Mouse (Mus musculus) hindbrain, embryonic 10.5 days (tissue): Measurements from ENCODE around the gene Grik1. TPM values are rescaled to one million over a fixed set of nuclear protein-coding genes. Genes with fewer than 3 reads are reported as not detected.

Source experiments
- DNase-seq: peaks from one replicate; pipeline ENCODE4 v3.0.0-alpha.2; 2017; ENCODE audit warnings: low spot score
- H3K27ac ChIP-seq: fragments of 300-500 bp; sonication (generic); 2 replicates; pipeline ENCODE4 v1.5.1; 2016; ENCODE audit warnings: mild to moderate bottlenecking, moderate library complexity
- H3K27me3 ChIP-seq: fragments of 300-500 bp; sonication (generic); 2 replicates; pipeline ENCODE4 v1.6.1; 2016; ENCODE audit warnings: mild to moderate bottlenecking; ENCODE audit not compliant: poor library complexity, insufficient read depth, severe bottlenecking
- H3K36me3 ChIP-seq: fragments of 300-500 bp; sonication (generic); 2 replicates; pipeline ENCODE4 v1.6.1; 2016; ENCODE audit warnings: mild to moderate bottlenecking, moderate library complexity
- H3K4me1 ChIP-seq: fragments of 300-500 bp; sonication (generic); replicated peaks from 2 replicates; pipeline ENCODE4 v1.6.1; 2016; ENCODE audit warnings: mild to moderate bottlenecking
- H3K4me3 ChIP-seq: fragments of 300-500 bp; sonication (generic); 2 replicates; pipeline ENCODE4 v1.5.1; 2016; ENCODE audit warnings: mild to moderate bottlenecking, moderate library complexity
- H3K9me3 ChIP-seq: fragments of 300-500 bp; sonication (generic); 2 replicates; pipeline ENCODE4 v1.6.1; 2016; ENCODE audit warnings: mild to moderate bottlenecking, moderate library complexity
- WGBS: fragments of 180-500 bp; shearing (Covaris S2); methylation state at CpG from one replicate; pipeline ENCODE4 v1.1.7; 2016; 5-methylcytosine and 5-hydroxymethylcytosine counted together
- polyA plus RNA-seq: library from polyadenylated mRNA; unstranded; fragments of >200 nt; fragmentation: Nextera tagmentation; extraction: Ambion mirVana; gene quantifications from 2 replicates; pipeline ENCODE4 v1.2.1, GENCODE M21; 2016

Grik1 gene
- polyA plus RNA-seq, 1 experiment from 2014 or later, result 1.6 TPM

DNA sequence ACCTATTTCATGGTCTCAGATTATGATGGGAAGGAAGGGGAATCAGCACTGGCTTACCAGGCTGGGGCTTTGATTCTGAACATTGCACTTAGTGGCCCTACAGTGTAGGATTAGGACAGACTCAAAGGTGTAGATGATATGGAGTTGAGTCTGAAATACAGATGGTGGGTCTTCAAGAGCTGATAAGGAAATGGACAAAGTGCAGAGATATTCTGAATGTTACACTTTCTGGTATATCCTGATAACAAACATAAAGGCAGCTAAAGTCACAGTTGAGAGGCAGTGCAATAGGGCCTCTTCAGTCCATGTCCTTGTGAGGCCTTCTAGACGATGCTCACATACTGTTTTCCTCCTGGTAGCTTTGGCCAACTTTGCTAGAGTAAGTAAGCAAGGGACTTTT lies 345.7 kb downstream of the Grik1 start:
- Histone ChIP-seq H3K27ac (no peak overlapping the region), H3K36me3 (no peaks in the 10 kb centered on the region), H3K9me3 (no peaks in the 10 kb centered on the region), H3K27me3 (no peaks in the 10 kb centered on the region), H3K4me3 (no peak overlapping the region), H3K4me1 (no peaks in the 10 kb centered on the region)
- no peak for DNase-seq
- WGBS, result 89% methylated on average over 1 of the region's 1 CpGs

DNA sequence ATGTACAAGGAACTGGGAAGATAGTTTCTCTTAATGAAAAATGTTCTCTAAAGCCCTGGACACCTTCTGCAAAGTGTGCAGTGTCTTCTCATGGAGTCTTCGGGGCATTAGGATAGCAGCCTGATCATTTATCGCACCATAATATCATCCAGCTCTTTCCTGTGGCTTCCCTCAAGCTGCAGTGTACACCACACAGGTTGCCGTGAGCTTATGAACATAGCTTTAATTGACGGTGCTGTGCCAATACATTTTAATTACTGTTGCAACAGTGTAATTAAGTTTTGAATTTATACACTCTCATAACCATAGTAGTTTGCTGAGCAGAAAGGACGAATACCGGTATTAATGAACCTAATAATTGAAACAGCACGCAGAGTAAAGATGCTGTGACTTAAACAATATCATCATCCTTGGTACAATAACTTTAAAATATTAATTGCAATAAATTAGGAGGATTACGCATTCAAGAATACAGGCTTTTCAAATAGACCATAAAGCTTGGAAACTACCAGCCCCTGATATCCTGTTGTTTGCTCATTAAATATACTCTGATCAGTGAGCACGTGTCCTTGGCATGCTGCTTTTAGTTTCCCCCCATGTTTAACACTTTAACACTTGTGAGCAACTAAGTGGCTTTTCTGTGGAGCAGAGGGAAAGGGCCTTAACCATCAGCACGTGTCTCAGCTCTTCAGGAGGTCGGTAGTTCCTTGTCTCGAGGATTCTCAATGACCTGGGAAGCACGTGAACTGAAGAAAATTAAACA lies 347.8 kb downstream of the Grik1 start:
- H3K27ac ChIP-seq, result no peak overlapping the region
- 90% methylated on average over 13 of the region's 13 CpGs for WGBS
- no peaks in the 10 kb centered on the region for H3K4me1 ChIP-seq
- H3K36me3 ChIP-seq, result no peaks in the 10 kb centered on the region
- no peak for DNase-seq
- H3K9me3 ChIP-seq, result no peaks in the 10 kb centered on the region
- no peak overlapping the region for H3K4me3 ChIP-seq
- H3K27me3 ChIP-seq, result no peaks in the 10 kb centered on the region

DNA sequence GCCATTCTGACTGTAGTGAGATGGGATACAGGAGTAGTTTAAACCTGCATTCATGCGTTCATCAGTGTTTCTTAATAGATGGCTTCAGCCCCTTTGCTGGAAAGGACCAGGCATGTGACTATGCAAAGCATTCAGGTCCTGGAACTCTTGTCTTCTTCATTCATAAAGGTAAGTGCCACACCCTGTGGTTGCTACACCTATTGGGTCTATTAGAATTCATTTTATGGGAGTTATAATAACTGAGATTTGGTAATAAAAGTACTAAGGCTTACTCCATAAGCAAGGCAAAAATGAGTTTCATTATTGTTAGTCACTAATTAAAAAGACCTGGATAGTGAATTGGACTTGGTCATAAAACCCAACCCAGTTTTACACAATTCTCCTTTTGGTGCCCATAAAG lies 355.4 kb downstream of the Grik1 start:
- no peak for DNase-seq
- Histone ChIP-seq H3K36me3 (no peaks in the 10 kb centered on the region), H3K9me3 (no peaks in the 10 kb centered on the region), H3K27me3 (no peaks in the 10 kb centered on the region), H3K4me1 (no peaks in the 10 kb centered on the region), H3K27ac (no peak overlapping the region), H3K4me3 (no peak overlapping the region)
- 92% methylated on average over 1 of the region's 1 CpGs for WGBS

DNA sequence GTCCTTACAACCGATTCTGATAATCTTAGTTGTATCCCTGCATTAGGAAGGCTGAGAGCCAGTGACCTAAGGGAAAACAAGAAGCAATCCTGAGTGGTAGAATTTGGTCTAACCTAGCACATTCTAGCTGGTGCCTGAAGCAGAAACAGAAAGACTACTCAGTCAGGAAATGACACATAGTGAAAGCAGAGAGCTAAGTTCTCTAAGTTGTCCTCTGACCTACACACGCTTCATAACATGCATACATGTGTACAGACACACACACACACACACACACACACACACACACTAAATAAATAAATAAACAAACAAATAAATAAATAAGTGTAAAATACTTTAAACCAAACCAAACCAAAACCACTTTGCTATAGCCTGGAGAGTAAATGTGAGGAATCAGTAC lies 358.7 kb downstream of the Grik1 start:
- Histone ChIP-seq H3K36me3 (no peaks in the 10 kb centered on the region), H3K4me3 (no peak overlapping the region)
- 96% methylated on average over 2 of the region's 2 CpGs for WGBS

DNA sequence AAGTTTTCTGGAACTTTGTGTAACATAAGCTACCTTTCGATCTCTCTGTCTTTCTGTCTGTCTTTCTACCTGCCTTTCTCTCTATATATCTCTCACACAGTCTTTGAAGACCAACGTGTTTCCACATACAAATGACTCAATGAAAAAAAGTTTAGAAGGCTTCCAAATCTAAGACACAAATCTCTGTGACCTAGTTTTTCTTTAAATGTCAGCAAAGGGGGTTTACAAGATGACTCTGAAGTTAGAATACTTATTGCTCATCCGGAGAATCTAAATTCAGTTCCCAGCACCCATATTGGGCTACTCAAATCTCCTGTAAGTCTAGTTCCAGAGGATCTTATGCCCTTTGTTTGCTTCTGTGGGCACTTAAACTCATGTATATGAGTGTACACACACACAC lies 359.5 kb downstream of the Grik1 start:
- H3K27ac ChIP-seq, result no peak overlapping the region
- H3K4me3 ChIP-seq, result no peak overlapping the region
- no peaks in the 10 kb centered on the region for H3K27me3 ChIP-seq
- no peak for DNase-seq
- no peaks in the 10 kb centered on the region for H3K4me1 ChIP-seq
- H3K36me3 ChIP-seq, result no peaks in the 10 kb centered on the region
- H3K9me3 ChIP-seq, result no peaks in the 10 kb centered on the region
- WGBS, result 89% methylated on average over 3 of the region's 3 CpGs

More for the DNA sequence above, 358.7 kb downstream of the Grik1 start:
- Histone ChIP-seq H3K4me1 (no peaks in the 10 kb centered on the region), H3K27me3 (no peaks in the 10 kb centered on the region), H3K9me3 (no peaks in the 10 kb centered on the region), H3K27ac (no peak overlapping the region)
- DNase-seq, result no peak

DNA sequence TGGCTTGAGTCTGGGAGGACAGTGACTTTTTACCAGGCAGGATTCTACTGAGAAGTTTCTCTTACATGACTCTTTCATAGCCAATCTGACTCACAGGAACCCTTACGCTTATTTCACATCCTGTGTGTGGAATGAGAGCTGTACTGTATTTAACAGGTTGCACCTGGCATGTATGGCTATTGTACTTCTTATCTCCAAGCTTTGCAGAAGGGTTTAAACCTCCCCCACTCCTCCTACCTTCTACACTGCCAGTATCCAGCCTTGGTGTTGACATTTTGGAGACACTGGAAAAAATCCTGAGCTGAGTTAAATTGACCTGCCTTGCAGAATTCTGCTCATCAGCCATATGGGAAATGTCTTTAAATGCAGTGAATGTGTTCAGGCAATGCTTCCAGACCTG lies 361.4 kb downstream of the Grik1 start:
- H3K27ac ChIP-seq, result no peak overlapping the region
- DNase-seq, result no peak
- no peaks in the 10 kb centered on the region for H3K36me3 ChIP-seq
- no peaks in the 10 kb centered on the region for H3K4me1 ChIP-seq
- WGBS, result 87% methylated on average over 1 of the region's 1 CpGs
- no peaks in the 10 kb centered on the region for H3K9me3 ChIP-seq
- H3K4me3 ChIP-seq, result no peak overlapping the region
- H3K27me3 ChIP-seq, result no peaks in the 10 kb centered on the region

DNA sequence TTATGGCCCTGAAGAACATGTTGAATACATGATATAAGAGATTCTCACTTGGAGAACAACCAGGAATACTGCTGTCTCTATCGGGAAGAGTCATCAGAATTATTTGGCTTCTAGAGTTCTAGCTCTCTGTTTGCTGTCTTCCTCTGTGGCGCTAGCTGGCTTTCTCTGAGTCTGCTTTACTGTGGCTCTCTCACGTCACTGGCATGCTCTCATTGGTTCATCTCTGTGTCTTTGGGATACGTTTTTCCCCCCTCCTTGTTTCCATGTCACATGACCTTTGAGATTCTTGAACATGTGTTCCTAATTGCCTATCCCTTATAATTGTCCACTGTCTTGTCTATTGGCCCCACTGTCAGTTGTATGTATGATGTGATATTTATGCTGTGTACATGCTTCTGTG lies 372.2 kb downstream of the Grik1 start:
- H3K27ac ChIP-seq, result peak overlapping the region; percentile 76; the same call in 1 of the 2 replicates
- WGBS, result 80% methylated on average over 4 of the region's 4 CpGs

DNA sequence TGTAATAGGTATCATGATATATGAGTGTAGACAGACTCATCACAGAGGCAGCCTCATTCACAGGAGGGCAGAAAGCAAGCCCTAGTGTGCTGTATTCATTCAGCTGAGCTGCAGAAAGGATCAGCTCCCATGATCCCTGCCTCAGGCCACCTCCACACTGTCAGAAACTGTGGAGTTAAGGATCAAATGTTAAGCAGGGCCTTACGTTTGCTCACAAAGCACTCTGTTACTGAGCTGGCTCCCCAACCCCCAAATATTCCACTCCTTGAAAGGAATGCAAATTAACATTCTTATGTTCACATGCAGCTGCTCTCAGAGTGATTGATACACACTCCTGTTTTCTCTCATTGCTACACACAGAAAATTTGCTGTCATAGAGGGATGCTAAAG lies 372.9 kb downstream of the Grik1 start:
- Histone ChIP-seq H3K36me3 (no peaks in the 10 kb centered on the region), H3K4me3 (no peak overlapping the region), H3K27ac (peak overlapping the region; percentile 76), H3K27me3 (no peaks in the 10 kb centered on the region), H3K9me3 (no peaks in the 10 kb centered on the region), H3K4me1 (peaks cover 23% of the 10 kb centered on the region)
- DNase-seq, result peak; percentile 24
- WGBS, result 14% methylated on average over 1 of the region's 1 CpGs

More for the DNA sequence above, 372.2 kb downstream of the Grik1 start:
- H3K27me3 ChIP-seq, result no peaks in the 10 kb centered on the region
- no peak overlapping the region for H3K4me3 ChIP-seq
- peaks cover 23% of the 10 kb centered on the region for H3K4me1 ChIP-seq
- no peaks in the 10 kb centered on the region for H3K36me3 ChIP-seq
- no peak for DNase-seq
- no peaks in the 10 kb centered on the region for H3K9me3 ChIP-seq

DNA sequence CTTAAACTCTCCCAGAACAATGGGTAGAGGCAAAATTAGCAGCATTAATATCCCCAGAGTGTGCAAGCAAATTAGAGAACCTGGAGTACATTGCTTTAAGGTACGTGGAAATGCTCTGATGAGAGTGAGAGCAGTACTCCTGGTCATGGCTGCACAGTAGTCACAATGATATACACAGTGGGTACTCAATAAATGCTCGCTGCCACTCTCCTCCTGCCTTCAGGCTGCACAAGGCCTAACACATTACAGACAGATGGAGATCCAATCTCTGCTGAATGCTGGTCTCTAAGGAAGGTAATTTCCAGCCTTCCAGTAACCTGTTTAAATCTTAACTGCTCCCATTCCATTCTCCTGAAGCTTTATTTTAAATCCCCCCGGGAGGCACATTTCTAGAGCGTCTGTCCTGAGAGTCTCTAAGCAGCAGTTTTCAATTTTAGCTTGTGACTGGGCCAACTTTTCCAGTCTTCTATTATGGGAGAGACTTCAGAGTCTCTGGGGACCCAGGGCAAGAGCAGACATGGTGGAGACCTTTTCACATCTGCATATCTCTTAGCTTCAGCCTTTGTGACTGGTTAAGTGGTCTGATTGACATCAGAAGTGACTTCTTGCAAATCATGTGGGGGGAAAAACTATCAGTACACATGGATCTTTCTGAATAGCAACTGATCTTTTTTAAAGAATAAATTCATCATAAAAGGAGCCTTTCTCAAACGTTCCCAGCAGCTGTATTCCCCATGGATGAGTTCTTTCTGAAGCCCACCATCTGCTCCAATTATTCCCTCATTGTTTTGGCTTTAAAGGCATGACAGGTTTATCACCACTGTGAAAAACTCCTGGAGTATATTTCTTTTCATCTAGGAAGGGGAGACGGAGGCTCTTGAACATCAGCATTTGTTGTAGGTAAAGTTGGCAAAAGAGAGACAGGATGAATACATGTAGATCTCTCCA lies 373.6 kb downstream of the Grik1 start:
- no peaks in the 10 kb centered on the region for H3K27me3 ChIP-seq
- H3K27ac ChIP-seq, result peak overlapping the region; percentile 76
- H3K4me3 ChIP-seq, result no peak overlapping the region
- H3K36me3 ChIP-seq, result no peaks in the 10 kb centered on the region
- DNase-seq, result peak; percentile 15
- WGBS, result 48% methylated on average over 6 of the region's 6 CpGs
- H3K4me1 ChIP-seq, result peaks cover 23% of the 10 kb centered on the region
- no peaks in the 10 kb centered on the region for H3K9me3 ChIP-seq

DNA sequence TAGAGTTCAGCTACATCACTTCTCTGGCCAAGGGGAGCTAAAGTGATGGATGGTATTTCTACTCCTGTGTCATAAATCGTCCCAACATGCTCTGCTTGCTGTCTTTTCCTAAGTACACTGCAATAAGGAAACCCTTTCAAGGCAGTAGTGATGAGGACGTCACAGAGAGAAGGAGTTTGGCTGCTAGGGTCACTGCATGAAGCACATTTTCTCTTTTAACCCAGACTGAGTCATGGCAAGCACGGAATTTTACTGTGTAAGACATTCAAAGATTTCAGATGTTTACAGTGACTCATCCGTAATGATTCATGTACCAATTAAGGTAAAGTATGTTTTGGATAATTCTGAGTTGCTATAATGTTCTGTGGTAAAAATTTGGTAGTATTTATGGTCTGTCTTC lies 374.9 kb downstream of the Grik1 start:
- H3K9me3 ChIP-seq, result no peaks in the 10 kb centered on the region
- H3K36me3 ChIP-seq, result no peaks in the 10 kb centered on the region
- no peak for DNase-seq
- H3K4me3 ChIP-seq, result no peak overlapping the region
- no peak overlapping the region for H3K27ac ChIP-seq
- peaks cover 23% of the 10 kb centered on the region for H3K4me1 ChIP-seq
- H3K27me3 ChIP-seq, result no peaks in the 10 kb centered on the region
- WGBS, result 83% methylated on average over 4 of the region's 4 CpGs

DNA sequence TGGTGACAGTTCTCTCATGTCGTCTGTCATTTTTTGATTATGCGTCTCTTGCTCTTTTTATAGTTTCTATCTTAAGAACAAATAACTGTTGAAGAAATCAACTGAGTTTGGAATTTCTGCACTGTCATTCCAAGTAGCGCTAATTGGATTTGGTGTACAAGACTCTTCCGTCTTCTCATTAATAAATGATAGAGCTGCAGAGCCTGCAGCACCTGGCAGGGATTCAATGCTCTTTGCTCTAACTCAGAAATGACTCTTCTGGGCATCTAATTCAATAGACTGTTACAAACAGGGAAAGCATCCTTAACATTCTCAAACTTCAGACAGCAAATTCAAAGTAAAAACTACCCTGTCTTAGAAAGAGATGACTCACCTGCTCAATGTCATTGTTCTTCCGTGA lies 376.3 kb downstream of the Grik1 start:
- DNase-seq, result no peak
- 93% methylated on average over 5 of the region's 5 CpGs for WGBS
- H3K27ac ChIP-seq, result no peak overlapping the region

DNA sequence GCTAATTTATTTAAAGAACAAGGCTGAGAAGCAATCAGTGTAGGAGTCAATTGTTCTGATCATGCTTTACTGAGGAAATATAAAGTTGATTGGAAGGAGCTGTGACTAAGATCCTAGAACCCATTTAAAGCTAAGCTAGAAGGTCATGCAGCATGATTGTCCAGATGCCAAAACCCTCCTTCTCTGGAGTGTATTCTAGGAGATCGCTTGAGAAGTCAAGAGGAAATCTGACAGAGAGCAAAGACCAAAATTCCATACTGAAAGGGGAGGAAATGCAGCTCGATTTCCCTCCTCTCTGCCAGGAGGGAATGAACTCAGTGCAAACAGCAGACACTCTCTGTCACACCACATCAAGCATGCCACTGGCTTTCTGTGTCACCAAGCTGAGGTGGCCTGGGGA lies 378.9 kb downstream of the Grik1 start:
- Histone ChIP-seq H3K4me3 (no peak overlapping the region), H3K36me3 (no peaks in the 10 kb centered on the region), H3K9me3 (no peaks in the 10 kb centered on the region), H3K4me1 (peaks cover 4% of the 10 kb centered on the region), H3K27me3 (no peaks in the 10 kb centered on the region), H3K27ac (no peak overlapping the region)
- no peak for DNase-seq
- 68% methylated on average over 2 of the region's 2 CpGs for WGBS

More for the DNA sequence above, 376.3 kb downstream of the Grik1 start:
- no peaks in the 10 kb centered on the region for H3K27me3 ChIP-seq
- H3K4me3 ChIP-seq, result no peak overlapping the region
- peaks cover 23% of the 10 kb centered on the region for H3K4me1 ChIP-seq
- no peaks in the 10 kb centered on the region for H3K9me3 ChIP-seq
- no peaks in the 10 kb centered on the region for H3K36me3 ChIP-seq

DNA sequence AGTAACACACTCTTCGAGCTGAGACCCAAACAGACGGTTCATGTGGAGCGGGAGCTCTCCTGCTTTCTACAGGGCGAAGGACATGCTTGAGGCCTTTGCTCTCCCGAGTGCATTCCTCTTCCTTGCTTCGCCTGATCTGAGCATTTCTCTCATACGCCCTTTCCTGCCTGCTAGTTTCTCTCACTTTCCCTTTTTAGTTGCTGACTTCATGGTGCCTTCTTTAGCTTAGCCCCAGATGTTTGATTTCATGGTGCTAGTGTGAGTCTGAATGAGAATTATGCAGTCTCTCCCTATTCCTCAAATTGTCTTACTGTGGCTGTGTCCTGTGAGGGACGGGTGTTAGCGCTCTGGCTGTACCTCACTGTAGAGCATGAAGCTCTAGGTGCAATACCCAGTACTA lies 388.0 kb downstream of the Grik1 start:
- no peaks in the 10 kb centered on the region for H3K36me3 ChIP-seq
- WGBS, result 80% methylated on average over 9 of the region's 9 CpGs
- H3K27ac ChIP-seq, result no peak overlapping the region
- no peaks in the 10 kb centered on the region for H3K27me3 ChIP-seq
- no peak for DNase-seq
- H3K4me3 ChIP-seq, result no peak overlapping the region
- H3K9me3 ChIP-seq, result no peaks in the 10 kb centered on the region
- H3K4me1 ChIP-seq, result no peaks in the 10 kb centered on the region
